Mouse (Mus musculus): ENCODE results near the gene Atg16l1. TPM values are rescaled to one million over a fixed set of nuclear protein-coding genes. Genes with fewer than 3 reads are reported as not detected.
A peak's percentile ranks its signal among the peaks of the same experiment; 100 is the strongest.

The Atg16l1 gene
- polyA plus RNA-seq, 1 experiment from 2014 or later, result 21.9 TPM

GRCm38 (mm10) chr1:87774845-87775244, 19.2 kb downstream of the Atg16l1 start:
- Histone ChIP-seq H3K9ac (no peak overlapping the region), H3K36me3 (peaks cover 99% of the 10 kb centered on the region), H3K9me3 (replicated peaks) (no peaks in the 10 kb centered on the region; the same call in 1 of the 2 replicates), H3K4me3 (no peak overlapping the region), H3K27me3 (replicated peaks) (no peaks in the 10 kb centered on the region), H3K4me1 (peaks cover 14% of the 10 kb centered on the region), H3K27ac (no peak overlapping the region), H3K4me2 (no peak overlapping the region)
- 72% methylated on average over 7 of the region's 7 CpGs for WGBS (ENCODE audit: insufficient replicate concordance)
- no peak for ATAC-seq

GRCm38 (mm10) chr1:87779204-87779785, 23.6 kb downstream of the Atg16l1 start:
- WGBS (ENCODE audit: insufficient replicate concordance), result 82% methylated on average over 5 of the region's 5 CpGs
- Histone ChIP-seq H3K36me3 (peaks cover 100% of the 10 kb centered on the region), H3K9ac (no peak overlapping the region), H3K4me2 (no peak overlapping the region), H3K4me3 (no peak overlapping the region), H3K9me3 (replicated peaks) (no peaks in the 10 kb centered on the region), H3K4me1 (no peaks in the 10 kb centered on the region), H3K27ac (no peak overlapping the region), H3K27me3 (replicated peaks) (no peaks in the 10 kb centered on the region)
- ATAC-seq, result no peak

- H3K27me3 ChIP-seq (replicated peaks), result no peaks in the 10 kb centered on the region
- H3K9me3 ChIP-seq (replicated peaks), result no peaks in the 10 kb centered on the region
- no peaks in the 10 kb centered on the region for H3K4me1 ChIP-seq
- H3K9ac ChIP-seq, result no peak overlapping the region
- ATAC-seq, result no peak
- no peak overlapping the region for H3K4me2 ChIP-seq
- H3K36me3 ChIP-seq, result peaks cover 93% of the 10 kb centered on the region
- 88% methylated on average over 8 of the region's 8 CpGs for WGBS (ENCODE audit: insufficient replicate concordance)
- H3K4me3 ChIP-seq, result no peak overlapping the region
- no peak overlapping the region for H3K27ac ChIP-seq
These were observed 30.0 kb downstream of the Atg16l1 start for GRCm38 (mm10) chr1:87785703-87786102.

- no peak overlapping the region for H3K27ac ChIP-seq
- peaks cover 93% of the 10 kb centered on the region for H3K36me3 ChIP-seq
- H3K27me3 ChIP-seq (replicated peaks), result no peaks in the 10 kb centered on the region
- H3K9me3 ChIP-seq (replicated peaks), result no peaks in the 10 kb centered on the region
- H3K4me3 ChIP-seq, result no peak overlapping the region
- no peak overlapping the region for H3K9ac ChIP-seq
- no peak overlapping the region for H3K4me2 ChIP-seq
- no peak for ATAC-seq
- no peaks in the 10 kb centered on the region for H3K4me1 ChIP-seq
- 83% methylated on average over 7 of the region's 7 CpGs for WGBS (ENCODE audit: insufficient replicate concordance)
These were observed 30.6 kb downstream of the Atg16l1 start for GRCm38 (mm10) chr1:87786251-87786650.

GRCm38 (mm10) chr1:87789665-87790064, 34.0 kb downstream of the Atg16l1 start:
- Histone ChIP-seq H3K4me3 (no peak overlapping the region), H3K27me3 (replicated peaks) (no peaks in the 10 kb centered on the region), H3K9ac (no peak overlapping the region), H3K36me3 (peaks cover 93% of the 10 kb centered on the region), H3K27ac (no peak overlapping the region), H3K4me2 (no peak overlapping the region), H3K9me3 (replicated peaks) (no peaks in the 10 kb centered on the region), H3K4me1 (no peaks in the 10 kb centered on the region)
- no peak for ATAC-seq
- 87% methylated on average over 8 of the region's 8 CpGs for WGBS (ENCODE audit: insufficient replicate concordance)

- 82% methylated on average over 4 of the region's 4 CpGs for WGBS (ENCODE audit: insufficient replicate concordance)
These were observed 36.9 kb downstream of the Atg16l1 start for GRCm38 (mm10) chr1:87792438-87793137.

GRCm38 (mm10) chr1:87793138-87793449, 37.4 kb downstream of the Atg16l1 start:
- peaks cover 75% of the 10 kb centered on the region for H3K36me3 ChIP-seq
- no peak for ATAC-seq

More at GRCm38 (mm10) chr1:87792438-87793137, 36.9 kb downstream of the Atg16l1 start:
- Histone ChIP-seq H3K27ac (no peak overlapping the region), H3K4me1 (no peaks in the 10 kb centered on the region), H3K36me3 (peaks cover 80% of the 10 kb centered on the region), H3K9ac (no peak overlapping the region), H3K9me3 (replicated peaks) (no peaks in the 10 kb centered on the region), H3K27me3 (replicated peaks) (no peaks in the 10 kb centered on the region), H3K4me3 (no peak overlapping the region), H3K4me2 (no peak overlapping the region)
- no peak for ATAC-seq

GRCm38 (mm10) chr1:87797702-87798101, 42.0 kb downstream of the Atg16l1 start:
- Histone ChIP-seq H3K27me3 (replicated peaks) (no peaks in the 10 kb centered on the region), H3K9ac (no peak overlapping the region), H3K4me1 (no peaks in the 10 kb centered on the region), H3K36me3 (peaks cover 36% of the 10 kb centered on the region), H3K27ac (no peak overlapping the region), H3K4me3 (no peak overlapping the region), H3K9me3 (replicated peaks) (no peaks in the 10 kb centered on the region), H3K4me2 (no peak overlapping the region)
- 83% methylated on average over 1 of the region's 1 CpGs for WGBS (ENCODE audit: insufficient replicate concordance)
- ATAC-seq, result no peak

More at GRCm38 (mm10) chr1:87793138-87793449, 37.4 kb downstream of the Atg16l1 start:
- 87% methylated on average over 6 of the region's 6 CpGs for WGBS (ENCODE audit: insufficient replicate concordance)
- no peaks in the 10 kb centered on the region for H3K9me3 ChIP-seq (replicated peaks)
- H3K27ac ChIP-seq, result no peak overlapping the region
- no peak overlapping the region for H3K4me3 ChIP-seq
- no peak overlapping the region for H3K4me2 ChIP-seq
- no peak overlapping the region for H3K9ac ChIP-seq
- no peaks in the 10 kb centered on the region for H3K4me1 ChIP-seq
- no peaks in the 10 kb centered on the region for H3K27me3 ChIP-seq (replicated peaks)

GRCm38 (mm10) chr1:87798306-87798705, 42.6 kb downstream of the Atg16l1 start:
- Histone ChIP-seq H3K4me1 (no peaks in the 10 kb centered on the region), H3K9me3 (replicated peaks) (no peaks in the 10 kb centered on the region), H3K4me3 (no peak overlapping the region), H3K4me2 (no peak overlapping the region), H3K27me3 (replicated peaks) (no peaks in the 10 kb centered on the region), H3K9ac (no peak overlapping the region), H3K27ac (no peak overlapping the region), H3K36me3 (peaks cover 29% of the 10 kb centered on the region)
- ATAC-seq, result no peak
- WGBS (ENCODE audit: insufficient replicate concordance), result 73% methylated on average over 2 of the region's 2 CpGs

GRCm38 (mm10) chr1:87803576-87803975, 47.9 kb downstream of the Atg16l1 start, which contains the start of gene Sag:
Gene Sag, plus strand, starts transcription at chr1:87803680.
- no peaks in the 10 kb centered on the region for H3K36me3 ChIP-seq
- H3K9me3 ChIP-seq (replicated peaks), result no peaks in the 10 kb centered on the region
- no peak for ATAC-seq
- H3K27ac ChIP-seq, result no peak within 1 kb of the TSS
- H3K27me3 ChIP-seq (replicated peaks), result no peaks in the 10 kb centered on the region
- no peak within 1 kb of the TSS for H3K4me2 ChIP-seq
- H3K4me1 ChIP-seq, result peaks cover 31% of the 10 kb centered on the region
- no peak within 1 kb of the TSS for H3K4me3 ChIP-seq
- no peak within 1 kb of the TSS for H3K9ac ChIP-seq
- WGBS (ENCODE audit: insufficient replicate concordance), result 44% methylated on average over 6 of the region's 6 CpGs

- H3K36me3 ChIP-seq, result no peaks in the 10 kb centered on the region
- no peaks in the 10 kb centered on the region for H3K27me3 ChIP-seq (replicated peaks)
- H3K9me3 ChIP-seq (replicated peaks), result peaks cover 3% of the 10 kb centered on the region; the same call in 1 of the 2 replicates
- WGBS (ENCODE audit: insufficient replicate concordance), result 53% methylated on average over 1 of the region's 1 CpGs
- H3K4me2 ChIP-seq, result no peak overlapping the region
- H3K27ac ChIP-seq, result no peak overlapping the region
- ATAC-seq, result peak; percentile 63
- no peak overlapping the region for H3K4me3 ChIP-seq
- peaks cover 31% of the 10 kb centered on the region for H3K4me1 ChIP-seq
- H3K9ac ChIP-seq, result no peak overlapping the region
These were observed 52.1 kb downstream of the Atg16l1 start for GRCm38 (mm10) chr1:87807751-87808150.

- no peak for ATAC-seq
- WGBS (ENCODE audit: insufficient replicate concordance), result 72% methylated on average over 7 of the region's 7 CpGs
These were observed 55.7 kb downstream of the Atg16l1 start for GRCm38 (mm10) chr1:87811391-87811790.

More at GRCm38 (mm10) chr1:87811391-87811790, 55.7 kb downstream of the Atg16l1 start:
- no peak overlapping the region for H3K4me3 ChIP-seq
- H3K4me1 ChIP-seq, result peaks cover 15% of the 10 kb centered on the region
- H3K27me3 ChIP-seq (replicated peaks), result no peaks in the 10 kb centered on the region
- no peaks in the 10 kb centered on the region for H3K36me3 ChIP-seq
- H3K4me2 ChIP-seq, result no peak overlapping the region
- H3K9me3 ChIP-seq (replicated peaks), result peaks cover 3% of the 10 kb centered on the region; the same call in 1 of the 2 replicates
- H3K27ac ChIP-seq, result no peak overlapping the region
- H3K9ac ChIP-seq, result no peak overlapping the region
